ENCODE assay signal across 13 mouse cellular contexts in the genomic region with DNA sequence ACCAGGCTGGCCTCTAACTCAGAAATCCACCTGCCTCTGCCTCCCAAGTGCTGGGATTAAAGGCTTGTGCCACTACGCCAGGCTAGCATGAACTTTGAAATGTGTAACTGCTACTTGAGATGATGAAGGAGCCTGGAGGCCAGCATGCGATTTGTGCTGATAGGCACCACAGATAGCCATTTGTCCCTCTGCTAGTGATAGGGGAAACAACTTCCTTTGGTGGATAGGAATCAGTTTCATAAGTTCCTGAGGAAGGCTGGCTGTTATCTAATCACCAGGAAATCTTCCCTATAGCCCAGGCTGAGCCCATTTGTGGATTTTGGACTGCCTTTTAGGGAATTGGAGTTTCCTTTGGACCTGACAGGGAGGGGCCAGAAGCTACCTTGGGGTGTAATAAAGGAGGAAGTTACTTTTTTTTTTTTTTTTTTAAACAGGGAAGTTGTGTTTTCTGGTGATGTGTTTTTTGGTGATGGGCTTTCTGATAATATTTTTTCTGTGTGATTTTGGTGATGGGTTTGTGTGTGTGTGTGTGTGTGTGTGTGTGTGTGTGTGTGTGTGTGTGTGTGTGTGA. TPM values are rescaled to one million over a fixed set of nuclear protein-coding genes. Genes with fewer than 3 reads are reported as not detected.
"Had no signal": no experiment of that assay in that cellular context is flagged by ENCODE, and none has a peak within 500 bp of the region (broad histone marks: within the 10 kb centered on the region; RNA-seq: fewer than 3 reads in every experiment).

No protein-coding gene starts in this region.

- DNase-seq: kidney, adult 18-20 months; kidney, postnatal 10 days; lung, postnatal 14 days; midbrain, embryonic 14.5 days; spleen, adult 18-20 months; thymus, adult 18-20 months; thymus, postnatal 25 days had no signal

- H3K27ac ChIP-seq: left cerebral cortex, adult 2 months; limb, embryonic 10.5 days; lung, embryonic 15.5 days; macrophage; neural tube, embryonic 15.5 days had no signal

- H3K36me3 ChIP-seq: limb, embryonic 10.5 days; lung, embryonic 15.5 days; neural tube, embryonic 15.5 days had no signal

- H3K4me3 ChIP-seq: left cerebral cortex, adult 2 months; limb, embryonic 10.5 days; lung, embryonic 15.5 days; myocyte; neural tube, embryonic 15.5 days had no signal

- H3K9ac ChIP-seq: lung, embryonic 15.5 days; neural tube, embryonic 15.5 days had no signal

- H3K27me3 ChIP-seq: lung, embryonic 15.5 days; neural tube, embryonic 15.5 days had no signal

- H3K4me1 ChIP-seq: limb, embryonic 10.5 days; lung, embryonic 15.5 days; neural tube, embryonic 15.5 days had no signal

RNA-seq across cellular contexts. Expression of gene Dll4, which starts 34.2 kb away (rescaled TPM):
- polyA plus RNA-seq: macrophage, myocyte had no signal
